Mouse (Mus musculus): ENCODE data around the gene Col4a2. TPM values are rescaled to one million over a fixed set of nuclear protein-coding genes. Genes with fewer than 3 reads are reported as not detected.
"Not testable (repeated sequence)": the region's sequence is repeated elsewhere in the genome, so short reads cannot be mapped to it uniquely, and the experiment has no call there.

Col4a2 gene
- polyA plus RNA-seq, 1 experiment from 2014 or later: 35.4 TPM

GRCm38 (mm10) chr8:11457981-11458836, 145.6 kb downstream of the Col4a2 start:
- H3K27me3 ChIP-seq (replicated peaks): no peaks in the 10 kb centered on the region
- no peak overlapping the region for H3K4me2 ChIP-seq
- H3K4me3 ChIP-seq (replicated peaks): no peak overlapping the region
- 0 out of 2 replicates have a peak, but pooled peaks cover 4% of the 10 kb centered on the region for H3K4me1 ChIP-seq
- no peak overlapping the region for H3K27ac ChIP-seq (replicated peaks)
- WGBS: 67% methylated on average over 11 of the region's 12 CpGs
- H3K9ac ChIP-seq (replicated peaks): no peak overlapping the region
- no peaks in the 10 kb centered on the region for H3K36me3 ChIP-seq
- H3K9me3 ChIP-seq (replicated peaks): no peaks in the 10 kb centered on the region
- ATAC-seq (ENCODE audit: low FRiP score): no peak

GRCm38 (mm10) chr8:11459016-11459415, 146.4 kb downstream of the Col4a2 start:
- Histone ChIP-seq H3K4me3 (replicated peaks) (no peak overlapping the region), H3K27ac (replicated peaks) (no peak overlapping the region), H3K9me3 (replicated peaks) (no peaks in the 10 kb centered on the region), H3K36me3 (no peaks in the 10 kb centered on the region), H3K4me1 (0 out of 2 replicates have a peak, but pooled peaks cover 4% of the 10 kb centered on the region), H3K9ac (replicated peaks) (no peak overlapping the region), H3K4me2 (no peak overlapping the region), H3K27me3 (replicated peaks) (no peaks in the 10 kb centered on the region)
- WGBS: 56% methylated on average over 5 of the region's 5 CpGs
- no peak for ATAC-seq (ENCODE audit: low FRiP score)

GRCm38 (mm10) chr8:11460934-11461333, 148.3 kb downstream of the Col4a2 start:
- 0 out of 2 replicates have a peak, but pooled peaks cover 4% of the 10 kb centered on the region for H3K4me1 ChIP-seq
- H3K9me3 ChIP-seq (replicated peaks): no peaks in the 10 kb centered on the region
- no peaks in the 10 kb centered on the region for H3K36me3 ChIP-seq
- no peak overlapping the region for H3K9ac ChIP-seq (replicated peaks)
- no peak overlapping the region for H3K4me3 ChIP-seq (replicated peaks)
- no peak for ATAC-seq (ENCODE audit: low FRiP score)
- H3K27ac ChIP-seq (replicated peaks): no peak overlapping the region
- WGBS: 51% methylated on average over 2 of the region's 2 CpGs
- no peaks in the 10 kb centered on the region for H3K27me3 ChIP-seq (replicated peaks)
- no peak overlapping the region for H3K4me2 ChIP-seq

GRCm38 (mm10) chr8:11461847-11462246, 149.2 kb downstream of the Col4a2 start:
- H3K36me3 ChIP-seq: no peaks in the 10 kb centered on the region
- no peak overlapping the region for H3K4me3 ChIP-seq (replicated peaks)
- H3K4me1 ChIP-seq: 0 out of 2 replicates have a peak, but pooled peaks cover 4% of the 10 kb centered on the region
- H3K4me2 ChIP-seq: no peak overlapping the region
- no peaks in the 10 kb centered on the region for H3K9me3 ChIP-seq (replicated peaks)
- no peak for ATAC-seq (ENCODE audit: low FRiP score)
- 76% methylated on average over 2 of the region's 2 CpGs for WGBS
- no peak overlapping the region for H3K9ac ChIP-seq (replicated peaks)
- H3K27ac ChIP-seq (replicated peaks): no peak overlapping the region
- H3K27me3 ChIP-seq (replicated peaks): no peaks in the 10 kb centered on the region

GRCm38 (mm10) chr8:11462641-11463040, 150.0 kb downstream of the Col4a2 start:
- ATAC-seq (ENCODE audit: low FRiP score): no peak
- no peaks in the 10 kb centered on the region for H3K36me3 ChIP-seq
- WGBS: 97% methylated on average over 4 of the region's 4 CpGs
- 0 out of 2 replicates have a peak, but pooled peaks cover 4% of the 10 kb centered on the region for H3K4me1 ChIP-seq
- no peak overlapping the region for H3K9ac ChIP-seq (replicated peaks)
- H3K27ac ChIP-seq (replicated peaks): no peak overlapping the region
- no peak overlapping the region for H3K4me3 ChIP-seq (replicated peaks)
- H3K27me3 ChIP-seq (replicated peaks): no peaks in the 10 kb centered on the region
- no peak overlapping the region for H3K4me2 ChIP-seq
- no peaks in the 10 kb centered on the region for H3K9me3 ChIP-seq (replicated peaks)

- H3K27ac ChIP-seq (replicated peaks): no peak overlapping the region
- H3K4me1 ChIP-seq: 0 out of 2 replicates have a peak, but pooled peaks cover 2% of the 10 kb centered on the region
- no peak overlapping the region for H3K9ac ChIP-seq (replicated peaks)
- H3K36me3 ChIP-seq: no peaks in the 10 kb centered on the region
- no peak overlapping the region for H3K4me3 ChIP-seq (replicated peaks)
- no peaks in the 10 kb centered on the region for H3K27me3 ChIP-seq (replicated peaks)
- no peak for ATAC-seq (ENCODE audit: low FRiP score)
- H3K4me2 ChIP-seq: no peak overlapping the region
- 91% methylated on average over 2 of the region's 2 CpGs for WGBS
- no peaks in the 10 kb centered on the region for H3K9me3 ChIP-seq (replicated peaks)
Observed at GRCm38 (mm10) chr8:11463541-11463888, 150.9 kb downstream of the Col4a2 start.

GRCm38 (mm10) chr8:11463889-11464706, 151.5 kb downstream of the Col4a2 start:
- Histone ChIP-seq H3K9ac (replicated peaks) (no peak overlapping the region), H3K4me2 (no peak overlapping the region), H3K27ac (replicated peaks) (no peak overlapping the region), H3K9me3 (replicated peaks) (no peaks in the 10 kb centered on the region), H3K4me3 (replicated peaks) (no peak overlapping the region), H3K36me3 (no peaks in the 10 kb centered on the region), H3K4me1 (0 out of 2 replicates have a peak, but pooled peaks cover 2% of the 10 kb centered on the region), H3K27me3 (replicated peaks) (no peaks in the 10 kb centered on the region)
- 87% methylated on average over 12 of the region's 12 CpGs for WGBS
- ATAC-seq (ENCODE audit: low FRiP score): no peak

GRCm38 (mm10) chr8:11464707-11464964, 152.0 kb downstream of the Col4a2 start:
- no peak overlapping the region for H3K9ac ChIP-seq (replicated peaks)
- no peak overlapping the region for H3K4me3 ChIP-seq (replicated peaks)
- no peak overlapping the region for H3K27ac ChIP-seq (replicated peaks)
- no peak for ATAC-seq (ENCODE audit: low FRiP score)
- H3K27me3 ChIP-seq (replicated peaks): no peaks in the 10 kb centered on the region
- 0 out of 2 replicates have a peak, but pooled peaks cover 2% of the 10 kb centered on the region for H3K4me1 ChIP-seq
- 85% methylated on average over 3 of the region's 3 CpGs for WGBS
- no peaks in the 10 kb centered on the region for H3K9me3 ChIP-seq (replicated peaks)
- H3K36me3 ChIP-seq: no peaks in the 10 kb centered on the region
- H3K4me2 ChIP-seq: no peak overlapping the region

GRCm38 (mm10) chr8:11465619-11466018, 153.0 kb downstream of the Col4a2 start:
- no peaks in the 10 kb centered on the region for H3K36me3 ChIP-seq
- no peak for ATAC-seq (ENCODE audit: low FRiP score)
- H3K4me2 ChIP-seq: no peak overlapping the region
- no peaks in the 10 kb centered on the region for H3K27me3 ChIP-seq (replicated peaks)
- H3K4me1 ChIP-seq: 0 out of 2 replicates have a peak, but pooled peaks cover under 1% of the 10 kb centered on the region
- H3K9me3 ChIP-seq (replicated peaks): no peaks in the 10 kb centered on the region
- H3K9ac ChIP-seq (replicated peaks): no peak overlapping the region
- H3K27ac ChIP-seq (replicated peaks): no peak overlapping the region
- 97% methylated on average over 4 of the region's 4 CpGs for WGBS
- H3K4me3 ChIP-seq (replicated peaks): no peak overlapping the region

GRCm38 (mm10) chr8:11466528-11466927, 153.9 kb downstream of the Col4a2 start:
- not testable (repeated sequence) for H3K9me3 ChIP-seq (replicated peaks); H3K4me1 ChIP-seq; H3K36me3 ChIP-seq; H3K27me3 ChIP-seq (replicated peaks); H3K4me2 ChIP-seq; H3K9ac ChIP-seq (replicated peaks); ATAC-seq (ENCODE audit: low FRiP score); H3K27ac ChIP-seq (replicated peaks); H3K4me3 ChIP-seq (replicated peaks)
- 89% methylated on average over 5 of the region's 5 CpGs for WGBS

- Histone ChIP-seq H3K27ac (replicated peaks) (no peak overlapping the region), H3K4me3 (replicated peaks) (no peak overlapping the region), H3K36me3 (no peaks in the 10 kb centered on the region), H3K9ac (replicated peaks) (no peak overlapping the region), H3K4me2 (no peak overlapping the region), H3K9me3 (replicated peaks) (no peaks in the 10 kb centered on the region), H3K4me1 (no peaks in the 10 kb centered on the region), H3K27me3 (replicated peaks) (peaks cover 5% of the 10 kb centered on the region)
- no peak for ATAC-seq (ENCODE audit: low FRiP score)
- WGBS: 4% methylated on average over 3 of the region's 3 CpGs
Observed at GRCm38 (mm10) chr8:11469095-11469494, 156.5 kb downstream of the Col4a2 start.

- Histone ChIP-seq H3K27me3 (replicated peaks) (peaks cover 20% of the 10 kb centered on the region), H3K4me1 (no peaks in the 10 kb centered on the region), H3K27ac (replicated peaks) (no peak overlapping the region), H3K36me3 (no peaks in the 10 kb centered on the region), H3K9ac (replicated peaks) (no peak overlapping the region), H3K4me3 (replicated peaks) (no peak overlapping the region), H3K4me2 (no peak overlapping the region), H3K9me3 (replicated peaks) (no peaks in the 10 kb centered on the region)
- no peak for ATAC-seq (ENCODE audit: low FRiP score)
- 85% methylated on average over 7 of the region's 7 CpGs for WGBS
Observed at GRCm38 (mm10) chr8:11470694-11471093, 158.1 kb downstream of the Col4a2 start.

Measured in neural tube, embryonic 15.5 days (tissue).